Mouse (Mus musculus) heart, embryonic 12.5 days (tissue): ENCODE data around the gene Spag6. TPM values are rescaled to one million over a fixed set of nuclear protein-coding genes. Genes with fewer than 3 reads are reported as not detected.
A peak's percentile ranks its signal among the peaks of the same experiment; 100 is the strongest.

ENCODE experiments used
- ATAC-seq: fragments of 200-750 bp; cut with Nextera tagmentation; 2 replicates; pipeline ENCODE4 v1.8.0; 2017; ENCODE audit warnings: moderate TSS enrichment, moderate library complexity; ENCODE audit not compliant: insufficient number of reproducible peaks, low FRiP score
- H3K27ac ChIP-seq: fragments of 300-500 bp; sonication (generic); 2 replicates; pipeline ENCODE4 v1.5.1; 2016; ENCODE audit warnings: mild to moderate bottlenecking, moderate library complexity; ENCODE audit not compliant: poor library complexity, severe bottlenecking
- H3K27me3 ChIP-seq: fragments of 300-500 bp; sonication (generic); replicated peaks from 2 replicates; pipeline ENCODE4 v1.6.1; 2016; ENCODE audit warnings: mild to moderate bottlenecking, moderate library complexity
- H3K36me3 ChIP-seq: fragments of 300-500 bp; sonication (generic); 2 replicates; pipeline ENCODE4 v1.6.1; 2016; ENCODE audit warnings: mild to moderate bottlenecking, moderate library complexity
- H3K4me1 ChIP-seq: fragments of 300-500 bp; sonication (generic); replicated peaks from 2 replicates; pipeline ENCODE4 v1.6.1; 2016; ENCODE audit warnings: mild to moderate bottlenecking
- H3K4me2 ChIP-seq: fragments of 300-500 bp; sonication (generic); 2 replicates; pipeline ENCODE4 v1.6.1; 2016; ENCODE audit warnings: mild to moderate bottlenecking, moderate library complexity
- H3K4me3 ChIP-seq: fragments of 300-500 bp; sonication (generic); 2 replicates; pipeline ENCODE4 v1.5.1; 2016; ENCODE audit warnings: mild to moderate bottlenecking
- H3K9ac ChIP-seq: fragments of 300-500 bp; sonication (generic); 2 replicates; pipeline ENCODE4 v1.6.1; 2016; ENCODE audit warnings: mild to moderate bottlenecking, moderate library complexity
- H3K9me3 ChIP-seq: fragments of 300-500 bp; sonication (generic); replicated peaks from 2 replicates; pipeline ENCODE4 v1.6.1; 2016; ENCODE audit warnings: mild to moderate bottlenecking, moderate library complexity
- WGBS: fragments of 180-500 bp; shearing (Covaris S2); methylation state at CpG from one replicate; pipeline ENCODE4 v1.1.7; 2016; 5-methylcytosine and 5-hydroxymethylcytosine counted together
- polyA plus RNA-seq: library from polyadenylated mRNA; unstranded; fragments of >200 nt; fragmentation: Nextera tagmentation; extraction: Ambion mirVana; gene quantifications from 2 replicates; pipeline ENCODE4 v1.2.1, GENCODE M21; 2016

The Spag6 gene
- polyA plus RNA-seq, 1 experiment from 2014 or later: 0.14 TPM

DNA sequence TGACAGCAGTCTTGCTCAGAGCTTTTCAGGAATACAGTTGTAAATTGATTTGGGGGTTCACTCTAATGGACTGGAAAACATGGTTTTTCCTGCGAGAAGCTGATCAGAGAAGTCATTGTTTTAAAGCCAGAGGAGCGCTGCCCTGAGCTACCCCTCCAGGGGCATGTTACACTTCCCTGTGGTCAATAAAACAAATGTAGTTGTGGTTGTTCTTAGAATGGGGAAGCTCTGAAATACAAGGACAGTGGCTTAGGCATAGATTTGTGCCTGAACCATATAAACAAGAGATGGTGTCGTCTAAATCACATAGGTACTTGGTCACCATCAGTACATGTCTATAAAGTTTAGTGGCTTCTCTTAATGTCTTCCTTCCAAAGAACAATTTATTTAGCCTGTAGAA lies 86.0 kb downstream of the Spag6 start:
- no peaks in the 10 kb centered on the region for H3K36me3 ChIP-seq
- peaks cover 10% of the 10 kb centered on the region for H3K4me1 ChIP-seq
- H3K27me3 ChIP-seq: no peaks in the 10 kb centered on the region
- no peak overlapping the region for H3K4me3 ChIP-seq
- H3K9me3 ChIP-seq: no peaks in the 10 kb centered on the region
- WGBS: 81% methylated on average over 3 of the region's 3 CpGs
- no peak for ATAC-seq
- H3K4me2 ChIP-seq: no peak overlapping the region
- no peak overlapping the region for H3K9ac ChIP-seq
- no peak overlapping the region for H3K27ac ChIP-seq

DNA sequence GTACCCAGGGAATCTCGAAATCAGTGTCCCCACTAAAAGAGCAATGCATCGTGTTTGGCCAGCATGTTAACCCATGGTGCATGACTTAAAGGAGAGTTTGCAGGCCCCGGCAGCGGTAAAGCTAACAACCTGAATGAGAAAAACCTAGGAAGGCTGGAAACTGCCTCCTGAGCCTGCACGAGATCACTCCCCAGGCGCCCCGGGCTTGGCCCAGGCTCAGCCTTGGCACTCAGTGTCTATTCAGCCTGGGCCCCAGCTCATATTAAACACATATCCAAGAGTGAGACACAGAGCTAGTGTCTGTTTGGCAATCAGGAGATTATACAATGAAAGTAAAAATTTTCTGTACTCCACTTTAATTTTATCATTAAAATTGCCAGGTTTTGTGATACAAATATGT lies 87.5 kb downstream of the Spag6 start:
- no peaks in the 10 kb centered on the region for H3K36me3 ChIP-seq
- no peak overlapping the region for H3K9ac ChIP-seq
- peaks cover 10% of the 10 kb centered on the region for H3K4me1 ChIP-seq
- no peak overlapping the region for H3K4me3 ChIP-seq
- no peak overlapping the region for H3K27ac ChIP-seq
- no peaks in the 10 kb centered on the region for H3K9me3 ChIP-seq
- no peak for ATAC-seq
- no peaks in the 10 kb centered on the region for H3K27me3 ChIP-seq
- no peak overlapping the region for H3K4me2 ChIP-seq
- WGBS: 76% methylated on average over 7 of the region's 7 CpGs

GRCm38 (mm10) chr2:18794261-18794660 lies 100.4 kb downstream of the Spag6 start:
- Histone ChIP-seq H3K4me3 (no peak overlapping the region), H3K9me3 (no peaks in the 10 kb centered on the region), H3K36me3 (no peaks in the 10 kb centered on the region), H3K9ac (no peak overlapping the region), H3K4me2 (no peak overlapping the region), H3K27me3 (peaks cover 37% of the 10 kb centered on the region), H3K4me1 (no peaks in the 10 kb centered on the region), H3K27ac (no peak overlapping the region)
- 75% methylated on average over 4 of the region's 4 CpGs for WGBS
- ATAC-seq: no peak

DNA sequence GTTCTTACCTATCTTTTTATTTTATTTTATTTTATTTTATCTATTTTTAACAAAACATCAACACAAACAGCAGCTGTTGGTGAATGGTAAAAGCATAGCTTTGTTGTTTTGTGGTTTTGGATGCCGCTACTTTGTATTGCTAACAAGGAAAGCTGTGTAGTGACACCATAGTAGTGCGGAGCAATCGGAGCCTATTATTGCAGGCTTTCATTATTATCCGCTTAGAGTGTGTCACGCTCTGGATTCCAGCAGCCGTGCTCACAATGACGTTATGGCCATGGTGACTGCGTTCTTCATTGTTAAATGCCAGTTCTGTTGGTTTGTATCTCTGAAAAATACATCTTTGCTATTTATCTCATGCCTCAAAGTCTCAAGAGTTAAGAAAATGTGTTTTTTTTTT lies 103.9 kb downstream of the Spag6 start:
- Histone ChIP-seq H3K27ac (no peak overlapping the region), H3K4me2 (no peak overlapping the region), H3K9me3 (no peaks in the 10 kb centered on the region), H3K27me3 (peaks cover 68% of the 10 kb centered on the region), H3K4me3 (no peak overlapping the region), H3K9ac (no peak overlapping the region), H3K36me3 (no peaks in the 10 kb centered on the region), H3K4me1 (peaks cover 14% of the 10 kb centered on the region)
- WGBS: 81% methylated on average over 8 of the region's 8 CpGs
- ATAC-seq: no peak

GRCm38 (mm10) chr2:18799265-18799965 lies 105.6 kb downstream of the Spag6 start:
- Histone ChIP-seq H3K36me3 (no peaks in the 10 kb centered on the region), H3K4me1 (peaks cover 14% of the 10 kb centered on the region), H3K9ac (no peak overlapping the region), H3K4me2 (peak overlapping the region; percentile 75), H3K4me3 (peak overlapping the region; percentile 47), H3K9me3 (no peaks in the 10 kb centered on the region), H3K27ac (no peak overlapping the region), H3K27me3 (peaks cover 80% of the 10 kb centered on the region)
- WGBS: 13% methylated on average over 17 of the region's 17 CpGs
- ATAC-seq: no peak

Other genes starting within 250 kb of the Spag6 start
- gene Commd3, start 21.6 kb upstream of the Spag6 start, polyA plus RNA-seq: 144 and 153 TPM in 2 replicates
- gene Bmi1, start 17.0 kb upstream of the Spag6 start, polyA plus RNA-seq: 15.6 and 17.9 TPM in 2 replicates